Mouse (Mus musculus): ENCODE results near the gene Reep3. TPM values are rescaled to one million over a fixed set of nuclear protein-coding genes. Genes with fewer than 3 reads are reported as not detected.

The Reep3 gene
- polyA plus RNA-seq, 1 experiment from 2014 or later = 31.7 TPM

GRCm38 (mm10) chr10:67053475-67053874 lies 43.3 kb downstream of the Reep3 start:
- peaks cover 24% of the 10 kb centered on the region for H3K4me1 ChIP-seq
- H3K4me3 ChIP-seq = no peak overlapping the region
- H3K36me3 ChIP-seq = no peaks in the 10 kb centered on the region
- 26% methylated on average over 9 of the region's 9 CpGs for WGBS
- no peaks in the 10 kb centered on the region for H3K9me3 ChIP-seq (replicated peaks)
- H3K27ac ChIP-seq (replicated peaks) = peak overlapping the region; percentile 61; the same call in 1 of the 2 replicates
- no peaks in the 10 kb centered on the region for H3K27me3 ChIP-seq (ENCODE audit: low read depth, poor library complexity, severe bottlenecking)
- no peak for DNase-seq (ENCODE audit: low spot score)

- Histone ChIP-seq H3K27me3 (ENCODE audit: low read depth, poor library complexity, severe bottlenecking) (no peaks in the 10 kb centered on the region), H3K9me3 (replicated peaks) (no peaks in the 10 kb centered on the region), H3K4me3 (no peak overlapping the region), H3K36me3 (no peaks in the 10 kb centered on the region), H3K4me1 (peaks cover 24% of the 10 kb centered on the region), H3K27ac (replicated peaks) (no peak overlapping the region)
- no peak for DNase-seq (ENCODE audit: low spot score)
- 86% methylated on average over 9 of the region's 9 CpGs for WGBS
Measured at GRCm38 (mm10) chr10:67052429-67052828, 44.3 kb downstream of the Reep3 start.

- H3K4me1 ChIP-seq = peaks cover 24% of the 10 kb centered on the region
- no peaks in the 10 kb centered on the region for H3K36me3 ChIP-seq
- WGBS = 80% methylated on average over 5 of the region's 5 CpGs
- H3K4me3 ChIP-seq = no peak overlapping the region
- no peaks in the 10 kb centered on the region for H3K9me3 ChIP-seq (replicated peaks)
- no peak overlapping the region for H3K27ac ChIP-seq (replicated peaks)
- no peaks in the 10 kb centered on the region for H3K27me3 ChIP-seq (ENCODE audit: low read depth, poor library complexity, severe bottlenecking)
- no peak for DNase-seq (ENCODE audit: low spot score)
Measured at GRCm38 (mm10) chr10:67051466-67051865, 45.3 kb downstream of the Reep3 start.

- Histone ChIP-seq H3K4me3 (no peak overlapping the region), H3K27ac (replicated peaks) (no peak overlapping the region), H3K27me3 (ENCODE audit: low read depth, poor library complexity, severe bottlenecking) (no peaks in the 10 kb centered on the region), H3K4me1 (peaks cover 26% of the 10 kb centered on the region), H3K9me3 (replicated peaks) (no peaks in the 10 kb centered on the region), H3K36me3 (no peaks in the 10 kb centered on the region)
- 78% methylated on average over 7 of the region's 7 CpGs for WGBS
- no peak for DNase-seq (ENCODE audit: low spot score)
Measured at GRCm38 (mm10) chr10:67050766-67051165, 46.0 kb downstream of the Reep3 start.

GRCm38 (mm10) chr10:67049621-67050020 lies 47.1 kb downstream of the Reep3 start:
- 89% methylated on average over 7 of the region's 7 CpGs for WGBS
- Histone ChIP-seq H3K27me3 (ENCODE audit: low read depth, poor library complexity, severe bottlenecking) (no peaks in the 10 kb centered on the region), H3K27ac (replicated peaks) (no peak overlapping the region), H3K36me3 (no peaks in the 10 kb centered on the region), H3K4me1 (peaks cover 26% of the 10 kb centered on the region), H3K4me3 (no peak overlapping the region), H3K9me3 (replicated peaks) (no peaks in the 10 kb centered on the region)
- DNase-seq (ENCODE audit: low spot score) = no peak

GRCm38 (mm10) chr10:67048871-67049615 lies 47.7 kb downstream of the Reep3 start:
- WGBS = 94% methylated on average over 13 of the region's 13 CpGs
- H3K4me1 ChIP-seq = peaks cover 26% of the 10 kb centered on the region
- H3K9me3 ChIP-seq (replicated peaks) = no peaks in the 10 kb centered on the region
- H3K4me3 ChIP-seq = no peak overlapping the region
- H3K27me3 ChIP-seq (ENCODE audit: low read depth, poor library complexity, severe bottlenecking) = no peaks in the 10 kb centered on the region
- H3K36me3 ChIP-seq = no peaks in the 10 kb centered on the region
- no peak overlapping the region for H3K27ac ChIP-seq (replicated peaks)
- no peak for DNase-seq (ENCODE audit: low spot score)

GRCm38 (mm10) chr10:67047712-67048645 lies 48.8 kb downstream of the Reep3 start:
- WGBS = 87% methylated on average over 18 of the region's 18 CpGs
- Histone ChIP-seq H3K4me3 (no peak overlapping the region), H3K27ac (replicated peaks) (no peak overlapping the region), H3K27me3 (ENCODE audit: low read depth, poor library complexity, severe bottlenecking) (no peaks in the 10 kb centered on the region), H3K9me3 (replicated peaks) (no peaks in the 10 kb centered on the region), H3K4me1 (peaks cover 26% of the 10 kb centered on the region), H3K36me3 (peaks cover 3% of the 10 kb centered on the region; the same call in 1 of the 2 replicates)
- no peak for DNase-seq (ENCODE audit: low spot score)

- peaks cover 3% of the 10 kb centered on the region; the same call in 1 of the 2 replicates for H3K36me3 ChIP-seq
Measured at GRCm38 (mm10) chr10:67045192-67045899, 51.4 kb downstream of the Reep3 start.

GRCm38 (mm10) chr10:67044346-67044745 lies 52.4 kb downstream of the Reep3 start:
- DNase-seq (ENCODE audit: low spot score) = no peak
- Histone ChIP-seq H3K27me3 (ENCODE audit: low read depth, poor library complexity, severe bottlenecking) (no peaks in the 10 kb centered on the region), H3K4me1 (peaks cover 12% of the 10 kb centered on the region), H3K36me3 (peaks cover 3% of the 10 kb centered on the region; the same call in 1 of the 2 replicates), H3K27ac (replicated peaks) (no peak overlapping the region), H3K4me3 (no peak overlapping the region), H3K9me3 (replicated peaks) (no peaks in the 10 kb centered on the region)
- 75% methylated on average over 5 of the region's 5 CpGs for WGBS

More at GRCm38 (mm10) chr10:67045192-67045899, 51.4 kb downstream of the Reep3 start:
- no peak overlapping the region for H3K27ac ChIP-seq (replicated peaks)
- DNase-seq (ENCODE audit: low spot score) = no peak
- no peaks in the 10 kb centered on the region for H3K27me3 ChIP-seq (ENCODE audit: low read depth, poor library complexity, severe bottlenecking)
- H3K4me1 ChIP-seq = peaks cover 12% of the 10 kb centered on the region
- no peak overlapping the region for H3K4me3 ChIP-seq
- WGBS = 86% methylated on average over 12 of the region's 12 CpGs
- H3K9me3 ChIP-seq (replicated peaks) = no peaks in the 10 kb centered on the region

GRCm38 (mm10) chr10:67043236-67043635 lies 53.5 kb downstream of the Reep3 start:
- Histone ChIP-seq H3K27ac (replicated peaks) (no peak overlapping the region), H3K27me3 (ENCODE audit: low read depth, poor library complexity, severe bottlenecking) (no peaks in the 10 kb centered on the region), H3K9me3 (replicated peaks) (no peaks in the 10 kb centered on the region), H3K36me3 (peaks cover 3% of the 10 kb centered on the region; the same call in 1 of the 2 replicates), H3K4me1 (peaks cover 12% of the 10 kb centered on the region), H3K4me3 (no peak overlapping the region)
- DNase-seq (ENCODE audit: low spot score) = no peak
- WGBS = 79% methylated on average over 7 of the region's 7 CpGs

GRCm38 (mm10) chr10:67040410-67040809 lies 56.3 kb downstream of the Reep3 start:
- Histone ChIP-seq H3K36me3 (peaks cover 8% of the 10 kb centered on the region), H3K27me3 (ENCODE audit: low read depth, poor library complexity, severe bottlenecking) (no peaks in the 10 kb centered on the region), H3K4me3 (no peak overlapping the region), H3K9me3 (replicated peaks) (no peaks in the 10 kb centered on the region), H3K4me1 (peaks cover 9% of the 10 kb centered on the region), H3K27ac (replicated peaks) (no peak overlapping the region)
- 98% methylated on average over 3 of the region's 3 CpGs for WGBS
- no peak for DNase-seq (ENCODE audit: low spot score)

GRCm38 (mm10) chr10:67039001-67039400 lies 57.7 kb downstream of the Reep3 start:
- no peak overlapping the region for H3K4me3 ChIP-seq
- peaks cover 9% of the 10 kb centered on the region for H3K4me1 ChIP-seq
- no peaks in the 10 kb centered on the region for H3K9me3 ChIP-seq (replicated peaks)
- no peak overlapping the region for H3K27ac ChIP-seq (replicated peaks)
- no peak for DNase-seq (ENCODE audit: low spot score)
- WGBS = 77% methylated on average over 17 of the region's 17 CpGs
- H3K36me3 ChIP-seq = peaks cover 8% of the 10 kb centered on the region
- H3K27me3 ChIP-seq (ENCODE audit: low read depth, poor library complexity, severe bottlenecking) = no peaks in the 10 kb centered on the region

Measured in midbrain, embryonic 10.5 days (tissue).